Mouse (Mus musculus) urinary bladder, adult 2 months (tissue): ENCODE measurements around the gene Sdcbp2. TPM values are rescaled to one million over a fixed set of nuclear protein-coding genes. Genes with fewer than 3 reads are reported as not detected.

Experiments used
- DNase-seq: peaks from one replicate; pipeline ENCODE4 v3.0.0; 2022; ENCODE audit warnings: low spot score
- polyA plus RNA-seq: library from polyadenylated mRNA; depleted of rRNA; stranded (reverse); fragments of >200 nt; gene quantifications from 2 replicates; pipeline ENCODE4 v1.2.3, GENCODE M21; 2012; rRNA removed

Sdcbp2 gene
- polyA plus RNA-seq = 32.0 and 49.0 TPM in 2 replicates

DNA sequence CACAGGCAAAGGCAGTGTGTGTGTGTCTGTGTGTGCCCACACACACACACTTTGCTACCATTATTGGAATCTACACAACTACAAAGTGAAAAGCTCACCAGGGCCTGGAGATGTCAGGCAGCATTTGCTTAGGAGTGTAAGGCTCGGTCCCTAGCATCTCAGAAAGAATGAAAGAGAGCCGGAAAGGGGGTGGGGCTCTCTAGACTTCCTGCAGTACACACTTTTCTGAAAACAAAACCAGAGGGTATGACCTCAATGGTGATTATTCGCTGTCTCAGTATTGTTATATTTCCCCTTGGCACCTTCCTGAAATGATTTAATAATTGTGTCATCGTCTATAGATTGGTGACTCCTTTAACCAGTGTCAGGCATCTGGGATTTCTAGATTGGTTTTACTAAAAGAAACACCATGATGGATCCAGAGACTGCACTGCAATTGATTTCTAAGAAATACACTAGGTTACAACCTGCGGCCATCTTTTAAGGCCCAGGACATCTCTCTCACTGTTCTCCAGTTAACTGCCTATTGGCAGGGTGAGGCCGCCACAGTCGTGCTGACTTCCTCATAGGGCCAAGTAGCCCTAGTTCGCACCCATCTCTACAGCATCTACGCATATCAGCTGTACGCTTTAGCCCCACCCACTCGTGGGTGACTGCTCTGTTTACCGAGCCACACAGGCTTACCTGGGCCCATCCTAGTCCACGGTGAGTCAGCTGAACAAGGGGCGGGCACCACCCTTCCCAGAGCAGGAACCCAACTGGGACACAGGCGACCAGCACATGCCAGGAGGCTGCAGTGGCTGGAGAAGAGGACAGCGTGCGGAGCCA is at the start of gene Sdcbp2:
Gene Sdcbp2, plus strand, starts transcription at position 750 of the 828 bp plus-strand sequence.
- peak; percentile 49 for DNase-seq

DNA sequence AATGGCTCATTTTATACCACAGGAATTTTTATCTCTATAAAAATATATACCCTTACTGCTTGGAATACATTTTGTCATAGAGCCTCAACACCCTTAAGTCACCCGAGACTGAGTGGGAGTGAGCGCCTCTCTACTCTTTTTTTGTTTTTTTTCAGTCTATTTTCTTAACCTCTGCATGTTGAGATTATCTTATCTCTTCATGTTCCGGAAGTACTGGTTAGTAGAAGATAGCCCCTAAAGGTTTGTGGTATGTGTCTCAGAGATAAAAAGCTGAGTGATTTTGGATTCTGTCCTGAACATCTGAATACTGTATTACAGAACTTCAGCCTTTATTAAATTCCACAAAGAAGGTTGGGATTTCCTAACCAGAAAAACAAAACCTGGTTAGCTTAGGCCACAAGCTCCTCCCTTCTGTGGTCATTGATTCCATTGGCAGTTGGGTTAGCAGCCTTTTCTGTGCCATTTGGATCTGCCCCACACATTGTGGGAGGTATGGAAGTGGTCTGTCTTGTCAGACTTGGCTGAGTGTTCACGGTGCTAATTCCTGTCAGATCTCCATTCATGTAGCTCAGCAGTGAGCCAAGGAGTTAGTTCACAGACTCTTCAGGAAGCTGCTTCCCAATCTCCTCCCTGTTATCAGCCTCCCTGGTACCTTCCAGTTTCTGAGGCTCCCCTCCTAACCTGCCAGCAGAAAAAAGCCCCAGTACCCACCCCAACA is 47.9 kb upstream of the Sdcbp2 start:
- DNase-seq = no peak

DNA sequence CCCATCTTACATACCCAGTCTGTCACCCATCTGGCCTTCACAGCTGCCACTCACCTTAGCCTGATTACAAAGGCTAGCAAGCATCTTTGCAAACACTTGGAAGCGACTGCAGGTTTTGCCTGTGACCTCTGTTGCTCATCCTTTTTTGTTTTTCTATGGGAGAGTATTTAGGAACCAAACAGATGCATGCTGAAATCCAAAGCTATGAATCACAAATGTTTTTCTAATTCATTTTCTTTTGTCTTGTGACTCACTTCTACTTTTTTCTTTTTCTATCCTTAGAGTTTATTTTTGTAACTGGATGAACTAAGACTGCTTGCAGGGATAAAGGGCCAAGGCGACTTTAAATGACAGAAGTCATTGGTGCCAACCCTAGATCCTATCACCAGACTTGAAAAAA is 46.9 kb upstream of the Sdcbp2 start:
- DNase-seq = no peak

DNA sequence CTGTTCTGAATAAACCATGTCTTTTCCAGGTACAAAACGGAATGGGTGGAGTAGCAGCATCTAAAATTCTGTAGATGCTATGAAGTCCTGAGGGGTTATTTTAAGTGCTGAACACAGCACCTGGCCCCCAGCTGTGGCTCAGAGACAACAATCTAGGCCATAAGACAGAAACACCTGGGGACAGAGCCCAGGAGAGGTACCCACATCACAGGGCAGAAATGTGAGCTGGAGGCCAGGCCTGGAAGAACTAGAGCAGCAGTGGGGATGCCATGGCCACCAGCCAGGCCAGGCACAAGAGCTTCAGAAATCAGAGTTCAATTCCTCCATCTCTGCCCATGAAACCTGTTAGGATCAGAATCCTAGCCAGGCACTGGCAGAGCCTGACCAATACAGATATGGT is 44.4 kb upstream of the Sdcbp2 start:
- no peak for DNase-seq

DNA sequence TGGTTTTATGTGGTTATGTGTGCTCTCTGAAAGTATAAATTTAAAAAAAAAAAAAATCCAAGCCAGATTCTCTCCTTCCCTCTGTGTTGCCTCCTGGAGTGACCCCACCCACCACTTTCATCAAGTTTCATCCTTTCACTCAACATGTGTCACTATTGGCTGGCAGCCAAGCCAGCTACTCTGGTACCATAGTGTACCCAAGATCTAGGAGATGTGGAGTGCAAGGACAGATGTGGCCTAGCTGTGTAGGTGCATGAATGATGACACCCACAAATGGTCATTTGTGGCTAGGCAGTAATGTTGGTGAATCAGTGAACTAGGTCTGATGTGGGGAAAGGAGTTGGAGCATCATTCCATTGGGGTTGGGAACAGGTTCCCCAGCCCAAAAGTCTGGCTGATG is 43.3 kb upstream of the Sdcbp2 start:
- DNase-seq = no peak

DNA sequence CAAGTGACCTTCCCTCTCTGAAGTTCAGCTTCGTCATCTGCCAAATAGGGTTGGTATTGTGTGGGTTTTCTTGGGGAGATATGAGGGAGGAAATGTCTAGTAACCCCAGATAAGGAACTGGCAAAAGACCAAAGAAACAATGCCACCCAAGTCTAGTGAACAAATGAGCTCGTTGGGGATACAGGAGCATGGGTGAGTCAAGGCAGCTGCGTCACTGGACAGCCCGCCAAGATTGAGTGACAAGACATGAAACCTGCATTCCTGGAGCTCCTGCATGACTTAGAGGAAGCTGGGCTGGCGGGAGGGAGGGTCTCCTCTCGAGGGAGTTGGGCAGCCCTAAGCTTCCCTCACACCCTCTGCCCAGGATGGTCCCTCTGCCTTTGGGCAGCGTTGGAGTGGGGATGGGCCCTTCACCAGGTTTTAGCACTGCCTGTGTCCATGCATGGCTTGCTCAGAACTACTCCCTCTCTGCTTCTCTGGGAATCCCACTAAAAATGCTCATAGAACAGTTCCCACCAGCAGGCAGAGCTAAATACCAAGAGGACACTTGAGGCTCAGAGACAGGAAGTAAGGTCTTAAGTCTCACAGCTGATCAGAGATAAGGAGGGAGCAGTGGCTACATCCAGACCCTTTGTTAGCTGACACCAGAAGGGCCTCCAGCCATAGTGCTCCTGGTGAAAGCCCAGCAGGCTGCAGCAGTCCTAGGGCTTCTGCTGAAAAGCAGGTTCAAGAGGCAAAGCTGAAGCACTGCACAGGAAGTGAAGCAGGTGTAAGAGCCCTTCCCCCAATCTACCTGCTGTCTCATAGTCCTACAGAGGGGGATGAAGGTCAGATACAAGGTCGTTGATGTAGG is 41.8 kb upstream of the Sdcbp2 start:
- DNase-seq = no peak

DNA sequence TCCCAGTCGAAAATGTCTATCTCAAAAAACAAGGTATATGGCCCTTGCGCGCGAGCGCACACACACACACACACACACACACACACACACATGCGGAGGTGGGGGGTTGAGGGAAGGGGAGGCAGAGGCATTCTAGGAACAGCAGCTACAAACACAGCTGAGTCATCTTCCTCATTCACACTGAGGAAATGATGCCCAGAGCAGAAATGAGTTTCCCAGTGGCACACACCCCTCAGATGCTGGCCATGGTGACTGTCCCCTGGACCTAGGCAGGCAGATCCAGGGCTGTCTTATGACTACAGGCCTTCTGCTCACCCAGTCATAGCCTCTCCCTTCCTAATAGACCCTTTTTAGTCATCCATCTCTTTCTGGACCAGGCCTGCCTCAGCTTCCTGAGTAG is 38.8 kb upstream of the Sdcbp2 start:
- DNase-seq = no peak

DNA sequence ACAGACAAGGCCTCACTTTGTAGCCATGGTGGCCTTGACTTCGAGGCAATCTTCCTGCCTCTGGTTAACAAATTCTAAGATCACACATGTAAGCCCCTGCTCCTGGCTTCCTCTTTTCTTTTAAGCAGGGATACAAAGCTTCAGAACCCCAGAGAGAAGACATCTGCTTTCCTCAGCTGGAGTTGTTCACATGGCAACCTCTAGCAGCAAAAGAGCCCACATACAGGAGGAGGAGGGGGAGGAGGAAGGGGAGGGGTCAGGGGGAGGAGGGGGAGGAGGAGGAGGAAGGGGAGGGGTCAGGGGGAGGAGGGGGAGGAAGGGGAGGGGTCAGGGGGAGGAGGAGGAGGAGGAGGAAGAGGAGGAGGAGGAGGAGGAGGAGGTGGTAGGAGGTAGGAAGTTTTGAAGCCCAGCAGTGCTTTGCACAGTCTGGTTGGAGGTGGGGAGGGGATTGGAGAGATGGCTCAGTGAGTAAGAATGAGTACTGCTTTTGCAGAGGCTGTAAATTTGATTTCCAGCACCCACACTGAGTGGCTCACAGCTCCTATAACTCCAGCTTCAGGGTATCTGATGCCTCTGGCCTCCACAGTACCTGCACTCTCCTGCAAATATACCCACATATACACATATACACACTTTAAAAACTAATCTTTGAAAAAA is 36.3 kb upstream of the Sdcbp2 start:
- no peak for DNase-seq

DNA sequence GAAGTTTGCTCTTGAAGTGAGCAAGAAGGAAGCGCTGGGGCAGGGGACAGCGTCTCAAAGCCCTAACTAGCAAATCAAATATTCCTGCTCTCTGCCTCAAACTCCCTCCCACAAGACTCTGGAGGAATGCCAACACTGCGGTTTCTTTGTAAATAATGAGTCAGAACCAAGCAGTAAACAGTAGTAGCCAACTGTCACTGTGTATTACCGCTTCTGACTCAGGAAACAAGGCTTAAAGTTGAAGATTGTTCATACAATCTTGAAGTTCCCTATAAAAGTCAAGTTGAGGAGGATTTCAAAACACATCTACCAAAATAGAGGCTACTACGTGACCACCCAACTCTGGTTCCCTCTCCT is 35.8 kb upstream of the Sdcbp2 start:
- no peak for DNase-seq

DNA sequence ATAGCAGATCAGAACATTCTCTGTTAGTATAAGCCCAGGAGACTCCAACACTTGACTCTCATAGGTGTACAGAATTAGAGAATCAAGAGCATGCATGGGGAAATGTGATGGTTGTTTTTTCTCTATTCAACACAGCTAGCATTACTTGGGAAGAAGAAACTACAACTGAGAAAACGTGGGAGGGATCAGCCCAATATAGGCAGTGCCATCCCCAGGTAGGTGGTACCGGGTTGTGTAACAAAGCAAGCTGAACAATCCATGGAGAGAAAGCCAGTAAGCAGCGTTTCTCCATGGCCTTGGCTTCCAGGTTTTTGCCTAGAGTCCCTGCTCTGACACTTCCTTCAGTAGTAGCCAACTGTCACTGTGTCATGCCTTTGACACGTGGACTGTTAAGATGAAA is 33.8 kb upstream of the Sdcbp2 start:
- DNase-seq = no peak

DNA sequence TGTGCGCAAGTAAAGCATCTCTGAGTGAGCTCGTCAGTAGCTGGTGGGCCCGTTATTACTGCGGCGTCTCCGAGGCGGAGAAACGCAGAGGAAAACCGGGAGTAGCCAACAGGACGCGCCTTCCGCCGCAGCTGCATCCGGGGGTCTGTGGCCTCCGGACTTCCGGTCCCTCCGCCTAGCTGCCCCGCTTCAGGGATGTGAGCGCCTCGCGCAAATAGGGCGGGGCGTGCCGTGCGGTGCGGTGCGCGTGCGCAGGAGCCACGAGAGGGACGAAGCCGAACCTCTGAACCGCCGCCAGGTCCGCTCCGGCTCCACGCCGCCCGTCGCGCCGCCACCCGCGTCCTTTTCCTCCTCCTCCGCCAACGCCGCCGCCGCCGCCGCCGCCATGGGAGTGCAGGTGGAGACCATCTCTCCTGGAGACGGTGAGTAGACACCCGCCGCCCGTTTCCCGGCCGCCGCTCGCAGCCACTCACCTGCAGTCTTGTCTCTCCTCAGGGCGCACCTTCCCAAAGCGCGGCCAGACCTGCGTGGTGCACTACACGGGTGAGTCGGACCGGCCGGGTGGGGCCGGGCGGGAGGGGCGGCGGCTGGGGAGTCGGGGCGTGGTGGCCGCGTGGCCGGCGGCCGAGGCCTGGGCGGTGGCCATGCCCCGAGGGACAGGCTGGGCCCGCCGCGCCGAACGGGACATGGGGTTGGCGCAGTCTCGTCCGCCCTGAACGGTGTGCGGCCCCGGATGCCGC is 29.9 kb upstream of the Sdcbp2 start, which contains the start of gene Fkbp1a:
Gene Fkbp1a, plus strand, starts transcription at position 161 of the 740 bp plus-strand sequence.
- peak; percentile 95 for DNase-seq

DNA sequence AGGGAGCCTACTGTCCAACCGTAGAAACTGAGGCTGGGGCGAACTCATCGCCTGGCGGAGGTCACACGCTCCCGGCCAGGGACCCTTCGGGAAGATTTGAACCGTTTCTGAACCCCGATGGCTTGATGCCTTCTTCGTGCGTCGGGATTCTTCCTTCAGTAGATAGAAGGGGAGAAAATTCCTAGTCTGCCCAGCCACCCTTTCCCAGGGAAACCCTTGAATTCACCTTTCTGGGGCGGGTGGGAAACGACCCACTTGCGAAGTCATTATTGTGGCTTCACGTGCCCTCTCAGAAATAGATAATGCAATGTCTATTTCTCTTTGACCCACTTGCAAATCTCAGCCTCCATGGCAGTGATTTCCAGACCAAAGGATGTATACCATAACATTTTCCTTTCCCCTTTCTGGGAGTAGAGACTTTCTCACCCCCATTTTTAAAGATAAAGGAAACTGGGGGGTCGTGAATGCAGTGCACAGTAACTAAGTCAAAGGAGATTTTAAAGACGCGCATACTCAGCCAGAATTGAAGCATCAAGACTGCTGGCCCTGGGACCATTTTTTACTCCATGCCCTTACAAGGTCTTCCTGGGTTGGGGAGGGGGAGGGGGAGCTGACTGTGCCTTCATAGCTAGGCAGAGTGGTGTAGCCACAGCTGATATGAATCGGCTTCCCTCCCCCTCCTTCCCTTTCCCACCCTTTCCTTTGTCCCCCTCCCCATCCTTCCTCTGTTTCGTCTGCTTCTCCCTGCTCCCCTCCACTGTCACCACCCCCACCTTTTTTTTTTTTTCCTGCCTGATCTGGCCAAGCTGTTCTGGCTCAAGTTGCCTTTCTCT is 29.1 kb upstream of the Sdcbp2 start:
- no peak for DNase-seq

DNA sequence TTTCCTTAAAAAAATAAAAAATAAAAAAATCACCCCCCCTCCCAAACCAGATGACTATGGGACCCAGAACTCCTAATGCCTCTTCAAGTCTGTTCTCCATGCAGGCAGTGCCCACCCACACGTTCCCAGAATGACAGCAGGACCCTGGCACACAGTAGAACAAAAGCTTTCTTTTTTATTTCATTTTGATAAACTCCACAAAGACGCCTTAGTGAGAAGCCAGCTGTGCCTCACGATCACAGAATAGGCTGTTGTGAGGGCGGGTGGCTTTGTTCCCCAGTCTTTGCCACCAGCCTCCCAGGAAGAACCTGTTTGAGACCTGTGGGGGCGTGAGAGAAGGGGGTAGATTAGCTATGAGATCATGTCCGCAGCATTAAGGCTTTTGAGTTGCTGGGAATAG is 27.7 kb upstream of the Sdcbp2 start:
- no peak for DNase-seq

DNA sequence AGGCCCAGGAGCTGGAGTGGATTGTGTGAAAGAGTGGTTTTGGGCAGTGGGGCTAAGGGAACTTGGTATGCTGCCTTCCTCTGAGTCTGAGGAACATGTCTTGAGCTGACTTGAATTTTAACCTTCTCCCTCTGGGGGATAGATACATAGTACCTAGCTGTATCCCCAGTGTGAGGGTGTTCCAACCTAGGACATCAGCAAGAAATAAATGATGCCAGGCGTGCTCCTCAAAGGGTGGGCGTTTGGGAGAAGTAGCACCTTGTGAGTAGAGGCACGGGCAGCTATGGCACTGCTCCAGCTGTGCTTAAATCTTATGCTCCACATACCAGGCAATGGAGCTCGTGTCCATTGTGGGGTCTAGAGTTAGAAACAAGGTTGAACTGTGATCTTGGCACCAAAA is 25.9 kb upstream of the Sdcbp2 start:
- no peak for DNase-seq

DNA sequence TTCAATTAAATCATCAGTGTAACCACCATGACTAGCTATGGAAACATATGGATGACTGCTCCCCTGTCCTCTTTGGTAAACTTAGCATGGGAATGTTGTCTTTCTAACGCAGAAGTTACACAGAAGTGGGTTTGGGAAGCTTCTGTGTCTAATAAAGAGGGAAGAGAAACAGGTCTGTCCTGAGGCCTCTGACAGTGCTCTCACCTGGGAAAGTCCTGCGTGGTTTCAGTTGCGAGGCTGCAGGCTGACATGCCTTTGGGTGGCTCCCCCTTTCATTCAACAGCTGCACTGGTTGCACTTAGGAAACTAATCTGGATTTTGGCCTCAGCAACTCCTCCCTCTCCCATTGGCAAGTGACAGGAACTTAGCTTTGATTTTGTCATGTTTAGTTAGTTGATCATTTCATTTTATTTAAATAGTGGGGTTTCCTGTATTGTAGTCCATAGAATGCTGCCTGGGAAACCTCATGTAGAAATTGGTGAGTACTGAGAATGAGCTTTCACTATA is 22.8 kb upstream of the Sdcbp2 start:
- no peak for DNase-seq

DNA sequence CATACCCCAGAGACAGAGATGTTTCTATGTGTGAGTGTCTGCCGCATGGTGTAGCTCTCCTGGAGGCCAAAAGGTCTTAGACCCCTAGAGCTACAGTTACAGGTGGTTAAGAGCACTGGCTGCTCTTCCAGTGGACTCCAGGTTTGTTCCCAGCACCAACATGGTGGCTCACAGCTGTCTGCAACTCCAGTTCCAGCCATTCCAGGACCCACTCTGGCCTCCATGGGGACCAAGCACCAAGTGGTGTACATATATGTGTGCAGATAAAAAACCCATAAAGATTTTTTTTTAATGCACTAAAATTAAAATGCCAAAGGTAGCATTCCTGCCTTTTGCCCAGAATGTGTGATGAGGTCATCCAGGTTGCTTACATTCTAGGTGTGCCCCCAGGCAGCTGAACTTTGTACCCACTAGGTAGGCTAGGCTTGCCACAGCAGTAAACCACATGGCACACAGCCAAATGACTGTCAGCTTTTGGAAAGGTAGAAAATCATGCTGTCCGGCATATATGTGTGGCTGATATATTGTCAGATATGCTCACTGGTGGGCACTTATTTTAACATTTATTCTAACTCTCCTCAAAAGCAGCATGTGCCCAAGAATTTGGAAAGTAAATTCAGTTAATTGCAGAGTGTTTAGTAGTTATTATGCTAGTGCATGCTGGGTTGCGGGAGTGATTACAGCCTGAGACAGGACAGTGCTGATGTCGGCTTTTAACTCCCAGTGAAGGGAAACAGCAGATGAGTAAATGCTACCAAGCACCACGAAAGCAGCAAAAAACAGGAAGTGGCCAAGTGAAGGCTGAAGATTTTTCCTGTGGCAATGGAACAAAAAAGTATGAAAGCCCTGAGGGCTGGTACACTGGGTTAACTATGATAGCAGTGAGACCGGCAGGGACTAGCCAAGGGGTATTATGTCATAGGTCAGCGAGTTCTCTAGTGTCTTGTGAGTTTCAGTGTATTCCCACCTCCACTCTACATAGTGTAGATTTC is 9.2 kb upstream of the Sdcbp2 start:
- DNase-seq = no peak

DNA sequence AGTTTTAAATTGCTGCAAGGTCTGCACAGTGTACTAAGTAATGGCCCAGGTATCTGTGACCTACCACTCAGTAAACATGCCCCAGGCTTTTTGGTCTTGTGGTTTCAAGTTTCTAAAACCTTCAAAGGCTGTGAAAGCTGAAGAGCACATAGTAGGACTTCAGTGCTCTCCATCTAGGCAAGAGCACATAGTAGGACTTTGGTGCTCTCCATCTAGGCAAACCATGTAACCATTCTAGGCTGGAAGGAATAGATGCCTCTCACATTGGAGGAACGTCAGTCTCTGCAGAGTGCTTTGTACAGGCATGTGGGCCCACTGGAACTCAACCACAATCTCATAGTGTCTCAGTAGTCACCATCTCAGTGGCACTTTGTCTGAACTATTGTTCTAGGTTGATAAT is 8.4 kb upstream of the Sdcbp2 start:
- DNase-seq = no peak

DNA sequence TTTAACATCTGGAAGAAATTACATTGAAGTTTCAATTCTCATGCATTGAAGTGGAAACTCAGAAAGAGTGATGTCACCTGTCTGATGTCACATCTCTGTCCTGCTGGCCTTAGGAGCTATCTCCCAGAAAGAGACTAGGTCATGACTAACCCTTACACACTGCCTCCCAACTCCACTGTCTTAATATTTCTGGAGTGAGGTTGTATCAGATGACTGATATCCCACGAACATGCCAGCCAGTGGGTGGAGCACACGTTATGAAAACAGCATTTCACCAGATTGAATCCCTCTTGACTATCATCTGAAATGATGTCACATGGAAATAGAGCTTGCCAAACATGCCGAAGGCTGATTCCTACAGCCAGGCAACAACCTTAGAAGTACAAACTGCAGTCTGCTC is 7.4 kb upstream of the Sdcbp2 start:
- no peak for DNase-seq

DNA sequence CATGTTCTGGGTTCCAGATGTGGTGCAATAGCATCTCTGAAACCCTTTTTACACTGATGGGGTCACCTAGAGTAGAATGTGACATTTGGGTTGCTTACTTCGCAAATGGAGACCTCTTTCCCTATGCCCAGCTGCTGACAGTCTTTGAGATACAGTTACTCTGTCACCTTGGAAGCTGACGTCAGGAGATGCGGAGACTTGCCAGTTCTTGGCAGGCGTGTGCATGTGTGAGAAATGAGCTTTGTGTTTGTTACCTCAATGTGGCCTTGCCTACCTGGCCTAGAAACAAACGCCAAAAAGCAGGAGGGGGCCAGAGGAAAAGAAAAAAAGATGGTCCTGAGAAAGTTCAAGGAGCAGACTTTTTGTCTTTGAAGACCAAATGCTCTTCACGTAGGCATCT is 5.6 kb upstream of the Sdcbp2 start:
- no peak for DNase-seq
